Mouse (Mus musculus) MEL (cell line): ENCODE data around the gene Polr2c.

Experiments used
- CTCF ChIP-seq, 3 experiments: IDR thresholded peaks in 2 of 3; conservative IDR thresholded peaks in 1 of 3; 2 replicates each; pipeline ENCODE4 v1.5.1; 2011 to 2012; ENCODE audit warnings: low read length in 3 of 3, low read depth in 2 of 3, mild to moderate bottlenecking in 2 of 3, improper control_type of control experiment in 1 of 3, inconsistent platforms in 1 of 3, mixed read lengths in 1 of 3, moderate library complexity in 1 of 3; ENCODE audit not compliant: control insufficient read depth in 1 of 3, insufficient read depth in 1 of 3, poor library complexity in 1 of 3, severe bottlenecking in 1 of 3
- POLR2A ChIP-seq, 2 experiments: IDR thresholded peaks; 2 replicates each; pipeline ENCODE4 v1.6.1; 2011 to 2012; ENCODE audit warnings: low read length in 2 of 2, mild to moderate bottlenecking in 2 of 2, control low read depth in 1 of 2, improper control_type of control experiment in 1 of 2, low read depth in 1 of 2, moderate library complexity in 1 of 2; ENCODE audit not compliant: control insufficient read depth in 1 of 2, insufficient read depth in 1 of 2, poor library complexity in 1 of 2
- ZC3H11A ChIP-seq: IDR thresholded peaks from 2 replicates; pipeline ENCODE4 v1.6.1; 2012; ENCODE audit warnings: low read depth, mild to moderate bottlenecking, inconsistent platforms, low read length, improper control_type of control experiment

GRCm38 (mm10) chr8:94811654-94812053, 45.6 kb upstream of the Polr2c start:
- TF ChIP-seq CTCF (IDR thresholded peaks at IDR 0.05 in 2 of 3, conservative IDR thresholded peaks at IDR 0.05 in 1 of 3; ENCODE audit: control insufficient read depth in 1 of 3, insufficient read depth in 1 of 3, low read depth in 2 of 3, low read length in 3 of 3, poor library complexity in 1 of 3, severe bottlenecking in 1 of 3) (no peak), POLR2A (IDR thresholded peaks at IDR 0.05; ENCODE audit: control insufficient read depth in 1 of 2, insufficient read depth in 1 of 2, low read depth in 1 of 2, low read length in 2 of 2, poor library complexity in 1 of 2) (no peak), ZC3H11A (no peak)
